Mouse (Mus musculus): ENCODE measurements at regions not wholly inside any gene's neighbourhood (a gene's known extent, or its start where the extent isn't known, plus 50 kb on each side); places are given as distances from the start of the nearest gene placed in this dataset.

DNA sequence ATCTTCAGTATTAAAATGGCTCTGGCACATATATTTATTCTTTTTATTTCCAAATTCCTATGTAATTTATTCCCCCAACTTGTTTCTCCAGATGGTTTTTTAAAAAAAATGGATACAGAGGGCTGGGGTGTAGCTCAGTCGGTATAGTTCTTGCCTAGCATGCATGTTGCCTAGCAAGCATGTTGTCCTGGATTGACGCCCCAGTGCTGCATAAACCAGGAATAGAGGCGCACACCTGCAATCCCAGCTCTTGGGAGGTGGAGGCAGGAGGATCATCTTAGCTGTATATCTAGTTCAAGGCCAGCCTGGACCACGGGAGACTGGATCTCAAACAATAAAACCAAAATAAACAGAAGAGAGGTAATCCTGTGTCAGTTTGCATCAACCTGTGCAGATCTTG is 183.5 kb upstream of the Jmjd1c start:
- no peak for DNase-seq

DNA sequence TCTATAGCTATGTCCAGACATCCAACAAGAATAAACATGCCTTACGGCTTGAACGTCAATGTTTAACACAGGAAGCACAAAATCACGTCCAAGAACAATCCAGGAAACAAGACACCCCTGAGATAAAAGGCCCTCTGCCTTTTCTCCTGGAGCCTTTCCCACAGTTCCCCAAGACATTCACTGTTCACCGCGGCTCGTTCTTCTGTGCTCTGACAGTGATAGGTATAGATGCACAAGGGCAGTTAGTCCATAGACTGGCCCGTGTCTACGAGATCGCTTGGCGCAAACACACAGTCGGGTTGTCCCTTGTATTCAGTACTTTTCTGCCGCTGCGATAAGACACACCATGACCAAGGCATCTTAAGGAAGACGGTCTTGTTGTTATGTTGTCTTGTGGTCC is 182.7 kb upstream of the Jmjd1c start:
- DNase-seq: no peak

DNA sequence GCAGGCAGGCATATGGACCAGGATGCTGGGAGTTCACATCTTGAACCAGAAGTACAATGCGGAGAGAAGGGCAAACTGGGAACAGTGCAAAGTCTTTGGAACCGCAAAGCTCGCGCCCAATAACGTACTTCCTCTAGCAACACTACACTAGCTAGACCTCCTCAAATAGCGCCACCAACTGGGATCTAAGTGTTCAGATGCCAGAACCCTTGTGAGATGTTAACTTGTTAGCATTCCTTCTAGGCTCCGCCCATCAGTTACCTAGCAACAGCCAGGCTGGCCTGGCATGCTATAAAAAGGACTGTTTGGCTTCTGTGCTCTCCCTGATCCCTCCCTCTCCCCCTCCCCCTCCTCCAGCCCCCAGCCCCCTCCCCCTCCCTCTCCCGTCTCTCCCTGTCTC is 182.3 kb upstream of the Jmjd1c start:
- peak; percentile 21 for DNase-seq

DNA sequence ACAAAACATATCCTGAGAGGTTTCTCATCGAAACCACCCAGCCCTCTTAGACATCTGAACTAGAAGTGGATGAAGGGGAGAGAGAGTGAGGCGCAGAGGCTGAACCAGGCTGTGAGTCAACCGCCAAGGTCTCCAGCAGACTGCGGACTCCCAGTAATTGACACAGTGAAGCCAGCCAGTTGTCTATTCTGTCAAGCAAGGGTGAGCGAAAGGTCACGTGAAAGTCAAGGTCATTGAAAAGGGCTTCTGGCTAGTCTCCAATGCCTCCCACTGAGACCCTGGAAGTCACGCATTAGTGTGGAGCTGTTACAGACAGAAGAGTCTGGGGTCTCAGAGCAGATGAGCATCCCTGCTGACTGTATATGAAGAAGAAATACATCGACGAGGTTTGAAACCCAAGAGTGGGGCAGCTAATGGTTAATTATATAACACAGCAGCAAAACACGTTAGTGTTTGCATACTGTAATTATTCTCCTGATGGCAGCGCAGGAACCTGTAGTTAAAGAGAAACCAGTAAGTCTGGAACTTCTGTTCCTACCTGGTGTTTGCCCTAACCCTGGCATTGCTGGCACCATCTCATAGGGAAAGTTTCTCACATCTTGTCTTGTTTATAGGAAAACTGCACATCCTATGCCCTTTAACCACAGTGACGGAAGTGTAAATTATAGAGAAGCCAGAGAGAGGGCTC is 181.5 kb upstream of the Jmjd1c start:
- DNase-seq: no peak

DNA sequence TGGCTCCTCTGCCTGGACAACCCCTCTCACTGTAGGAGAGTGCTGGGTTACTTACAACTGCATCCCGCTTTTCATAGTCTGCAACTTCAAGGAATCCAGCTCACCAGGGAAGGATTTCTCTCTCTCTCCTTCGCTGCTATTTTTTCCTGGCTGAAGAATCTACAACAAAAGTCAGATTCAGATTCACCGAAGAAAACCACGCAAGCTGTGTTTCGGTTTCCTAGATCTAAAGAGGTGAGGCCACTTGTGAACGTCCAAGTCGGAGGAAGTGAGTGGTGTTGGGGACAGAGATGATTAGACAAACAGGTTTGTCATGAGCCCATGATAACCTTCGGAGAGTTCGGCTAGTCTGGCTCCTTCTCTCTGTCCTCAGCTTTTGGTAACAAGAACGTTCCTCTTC is 180.1 kb upstream of the Jmjd1c start:
- DNase-seq: no peak

DNA sequence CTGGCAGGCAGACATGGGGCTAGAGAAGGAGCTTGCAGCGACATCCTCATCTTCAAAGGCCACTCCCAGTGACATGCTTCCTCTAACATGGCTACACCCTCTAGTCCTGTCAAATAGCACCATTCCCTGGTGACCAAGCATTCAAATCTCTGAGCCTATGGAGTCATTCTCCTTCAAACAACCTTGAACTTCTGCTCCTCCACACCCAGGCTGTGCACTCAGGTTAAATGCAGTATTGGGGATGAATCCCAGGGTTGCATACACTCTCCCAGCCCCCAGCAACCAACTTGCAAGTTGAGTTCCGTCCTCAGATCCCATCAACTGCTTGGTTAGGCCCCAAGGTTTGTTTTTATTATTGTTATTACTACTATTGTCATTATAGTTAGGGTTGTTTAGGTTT is 178.2 kb upstream of the Jmjd1c start:
- no peak for DNase-seq

DNA sequence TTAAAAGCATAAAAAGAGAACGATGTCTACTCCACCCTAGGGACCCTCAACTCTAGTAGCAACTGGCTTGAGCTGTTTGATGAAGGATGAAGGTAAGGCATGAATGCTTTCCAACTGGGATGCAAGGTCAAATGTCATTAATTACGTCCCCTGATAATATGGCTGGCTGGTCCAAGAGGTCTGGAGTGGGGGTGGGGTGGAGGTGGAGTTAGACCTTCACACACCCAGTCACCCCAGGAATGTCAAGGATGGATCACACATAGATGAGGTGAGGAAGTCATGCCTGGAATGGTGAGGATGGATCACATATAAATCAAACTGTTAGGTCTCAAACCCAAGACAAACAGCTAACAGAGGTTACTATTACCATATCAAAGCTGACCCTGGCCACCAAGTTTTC is 177.2 kb upstream of the Jmjd1c start:
- DNase-seq: no peak

DNA sequence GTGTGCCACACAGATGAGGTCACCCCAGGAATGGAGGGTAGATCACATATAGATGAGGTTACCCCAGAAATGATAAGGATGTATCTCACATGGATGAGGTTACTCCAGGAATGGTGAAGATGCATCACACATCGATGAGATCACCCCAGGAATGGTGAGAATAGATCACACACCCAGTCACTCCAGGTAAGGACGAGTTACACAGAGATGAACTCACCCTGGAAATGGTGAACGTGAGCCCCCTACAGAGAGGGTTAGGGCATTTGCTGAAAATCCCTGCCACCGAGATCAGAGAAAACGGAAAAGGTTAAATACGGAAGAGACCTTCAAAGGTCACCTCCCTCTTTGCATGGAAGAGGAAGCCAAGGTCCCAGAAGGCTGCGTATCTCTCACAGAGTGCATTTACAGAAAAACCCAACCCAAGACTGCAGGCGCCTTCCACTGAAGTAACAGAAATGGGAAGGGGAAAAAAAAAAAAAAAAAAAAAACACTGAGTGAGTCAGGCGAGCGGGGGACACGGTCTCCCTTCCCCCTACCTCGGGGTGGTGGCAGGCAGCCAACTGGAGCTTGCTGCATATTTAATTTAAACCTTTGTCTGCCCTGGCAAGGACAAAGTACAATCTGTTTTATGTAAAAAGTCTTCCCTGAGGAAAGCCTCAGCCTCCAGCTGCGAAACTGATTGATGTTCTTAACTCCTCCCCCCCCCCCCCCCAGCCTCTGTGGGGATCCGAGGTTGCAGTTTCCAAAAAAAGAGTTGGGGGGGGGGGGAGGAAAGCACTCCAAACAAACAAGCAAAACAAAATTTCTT is 175.8 kb upstream of the Jmjd1c start:
- peak; percentile 77 for DNase-seq

DNA sequence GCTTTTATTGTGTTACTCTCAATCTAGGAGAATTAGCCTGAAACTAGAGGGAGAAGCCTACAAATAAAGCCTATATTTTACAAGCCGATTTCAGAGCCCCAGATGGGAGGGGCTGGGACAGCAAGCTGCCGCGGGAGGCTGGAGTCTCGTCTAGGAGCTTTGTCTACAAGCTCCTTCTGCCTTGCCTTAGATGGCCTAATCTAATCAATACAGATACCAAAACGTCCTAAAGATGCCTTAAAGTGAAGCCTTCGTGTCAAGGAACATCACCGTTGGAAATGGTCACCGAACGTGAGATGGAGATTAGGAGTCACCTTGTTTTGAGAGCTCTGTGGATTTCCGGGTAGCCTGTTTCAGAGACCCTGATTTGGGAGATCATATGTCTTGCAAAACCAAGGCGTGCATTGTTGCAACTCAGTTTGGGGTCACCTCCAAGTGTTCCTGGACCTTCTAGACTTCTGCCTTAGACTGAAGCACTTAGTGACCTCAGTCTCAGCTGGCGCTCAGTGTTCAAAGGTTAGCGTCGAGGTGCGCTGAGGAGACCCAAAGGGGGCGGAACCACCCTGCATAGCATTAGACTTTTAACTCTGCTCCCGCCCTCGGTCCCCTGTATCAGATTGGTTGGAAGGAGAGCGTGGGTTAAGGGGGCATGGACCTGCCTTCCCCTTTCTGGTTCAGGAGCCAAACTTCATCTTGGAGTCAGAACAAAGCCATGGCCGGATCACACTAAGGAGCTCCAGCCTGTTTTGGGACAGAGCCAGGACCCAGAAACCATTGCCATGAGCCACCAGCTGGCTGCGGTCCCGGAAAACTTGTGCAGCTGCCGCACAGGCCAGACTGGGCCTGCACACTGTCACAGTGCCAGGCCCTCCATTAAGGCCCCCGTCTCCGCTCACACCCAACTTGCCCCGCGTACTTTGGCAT is 174.9 kb upstream of the Jmjd1c start:
- peak; percentile 86 for DNase-seq

DNA sequence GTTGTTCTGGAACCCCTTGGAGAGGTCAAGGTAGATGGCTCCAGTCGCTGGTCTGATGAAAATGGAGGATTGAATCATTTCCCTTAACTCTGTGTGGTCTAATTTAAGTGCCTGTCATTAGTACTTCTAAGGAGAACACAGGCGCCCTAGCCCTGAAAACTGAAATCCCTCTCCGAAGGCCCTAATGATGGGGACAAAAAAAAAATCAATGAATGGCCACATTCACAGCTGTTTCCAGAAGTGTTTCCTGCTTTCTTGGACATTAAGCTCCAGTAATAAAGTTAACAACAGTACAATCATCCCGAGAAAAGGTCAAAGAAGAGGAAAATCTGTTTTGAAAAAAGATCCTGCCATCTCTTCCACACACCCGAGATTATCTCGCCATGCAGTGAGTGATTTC is 174.1 kb upstream of the Jmjd1c start:
- DNase-seq: no peak

DNA sequence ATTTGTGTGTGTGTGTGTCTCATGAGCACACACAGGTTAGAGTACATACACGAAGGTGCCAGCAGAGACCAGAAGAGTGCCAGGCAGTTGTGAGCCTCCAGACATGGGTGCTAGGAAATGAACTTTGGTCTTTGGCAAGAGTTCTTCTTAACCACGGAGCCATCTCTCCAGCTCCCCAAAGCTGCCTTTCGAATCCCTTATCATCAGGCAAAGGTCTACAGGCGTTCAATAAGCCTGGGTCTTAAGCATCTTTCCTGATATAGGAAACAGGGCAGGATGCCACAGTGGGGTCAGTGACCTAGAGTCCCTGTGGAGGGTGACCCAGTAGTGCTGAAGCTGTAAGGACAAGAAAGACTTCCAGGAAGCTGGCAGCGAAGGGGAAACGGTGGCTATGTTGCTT is 173.6 kb upstream of the Jmjd1c start:
- no peak for DNase-seq

DNA sequence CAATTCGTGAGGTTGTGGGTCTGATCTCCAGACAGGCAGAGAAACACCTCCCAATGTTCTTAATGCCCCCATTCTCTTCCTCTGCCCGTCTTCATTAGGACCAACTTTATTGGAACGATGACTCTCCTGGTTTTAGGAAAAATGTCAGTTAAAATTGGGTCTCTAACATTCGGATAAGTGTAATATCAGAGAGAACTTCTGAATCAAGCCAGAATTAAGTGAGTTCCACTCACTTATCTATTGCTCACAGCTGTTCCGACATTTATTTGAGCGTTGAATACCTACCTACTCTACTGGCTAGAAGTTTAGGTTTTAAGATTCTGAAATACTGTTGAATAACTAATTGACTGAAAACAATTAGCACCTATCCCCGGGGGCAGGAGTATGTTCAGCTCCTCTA is 172.0 kb upstream of the Jmjd1c start:
- DNase-seq: no peak

DNA sequence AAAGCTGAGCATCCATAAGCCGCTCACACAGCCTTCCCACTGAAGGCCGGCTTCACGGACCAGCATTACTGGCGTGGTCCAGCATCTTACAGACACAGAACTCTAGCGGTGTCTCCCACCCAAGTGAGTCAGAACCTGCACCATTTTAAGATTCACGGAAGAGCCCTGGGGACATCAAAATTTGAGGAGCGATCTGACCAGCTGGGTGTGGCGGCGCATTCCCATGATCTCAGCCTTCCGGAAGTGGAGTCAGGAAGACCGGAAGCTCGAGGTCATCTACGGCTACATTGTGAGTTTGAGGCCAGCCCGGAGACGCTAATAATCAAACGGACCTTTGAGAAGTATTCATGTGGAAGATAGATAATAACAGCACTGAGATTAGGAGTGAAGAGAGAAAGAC is 171.5 kb upstream of the Jmjd1c start:
- no peak for DNase-seq

DNA sequence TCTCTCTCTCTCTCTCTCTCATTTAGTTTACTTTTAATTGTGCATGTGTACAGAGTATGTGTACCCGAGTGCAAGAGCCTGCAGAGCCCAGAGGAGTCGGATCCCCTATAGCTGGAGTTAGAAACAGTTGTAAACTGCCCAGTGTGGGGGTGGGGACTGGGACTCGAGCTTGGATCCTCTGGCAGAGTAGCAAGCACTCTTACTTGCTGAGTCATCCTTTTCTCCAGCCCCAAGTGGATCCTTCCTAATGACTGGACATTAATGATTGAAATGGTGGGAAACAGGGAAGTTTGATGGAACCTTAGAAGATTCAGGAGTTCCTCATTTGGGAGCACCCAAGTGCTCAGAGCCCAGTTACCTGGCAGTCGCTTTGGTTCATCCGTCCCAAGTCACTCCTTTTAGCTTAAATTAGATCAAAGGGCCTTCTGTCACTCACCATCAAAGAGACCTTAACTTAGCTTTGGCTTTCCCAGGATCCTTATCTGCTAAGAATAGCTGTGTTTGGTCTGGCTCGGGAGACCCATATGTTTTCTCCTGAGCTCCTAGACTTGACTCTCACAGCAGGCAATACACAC is 170.3 kb upstream of the Jmjd1c start:
- no peak for DNase-seq

DNA sequence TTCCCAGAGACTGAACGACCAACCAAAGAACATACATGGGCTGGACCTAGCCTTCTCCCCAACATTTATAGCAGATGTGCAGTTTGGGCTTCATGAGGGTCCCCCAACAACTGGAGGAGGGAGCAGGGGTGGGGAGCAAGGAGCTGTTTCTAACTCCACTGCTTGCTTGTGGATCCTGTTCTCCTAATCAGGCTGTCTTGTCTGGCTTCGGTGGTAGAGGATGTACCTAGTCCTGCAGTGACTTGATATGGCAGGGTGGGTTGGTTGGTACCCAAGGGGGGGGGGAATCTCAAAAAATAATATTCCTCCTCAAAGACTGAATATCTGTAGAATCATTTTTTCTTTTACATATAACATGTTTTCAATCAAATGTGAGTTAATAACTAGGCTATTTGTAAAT is 168.3 kb upstream of the Jmjd1c start:
- DNase-seq: no peak

DNA sequence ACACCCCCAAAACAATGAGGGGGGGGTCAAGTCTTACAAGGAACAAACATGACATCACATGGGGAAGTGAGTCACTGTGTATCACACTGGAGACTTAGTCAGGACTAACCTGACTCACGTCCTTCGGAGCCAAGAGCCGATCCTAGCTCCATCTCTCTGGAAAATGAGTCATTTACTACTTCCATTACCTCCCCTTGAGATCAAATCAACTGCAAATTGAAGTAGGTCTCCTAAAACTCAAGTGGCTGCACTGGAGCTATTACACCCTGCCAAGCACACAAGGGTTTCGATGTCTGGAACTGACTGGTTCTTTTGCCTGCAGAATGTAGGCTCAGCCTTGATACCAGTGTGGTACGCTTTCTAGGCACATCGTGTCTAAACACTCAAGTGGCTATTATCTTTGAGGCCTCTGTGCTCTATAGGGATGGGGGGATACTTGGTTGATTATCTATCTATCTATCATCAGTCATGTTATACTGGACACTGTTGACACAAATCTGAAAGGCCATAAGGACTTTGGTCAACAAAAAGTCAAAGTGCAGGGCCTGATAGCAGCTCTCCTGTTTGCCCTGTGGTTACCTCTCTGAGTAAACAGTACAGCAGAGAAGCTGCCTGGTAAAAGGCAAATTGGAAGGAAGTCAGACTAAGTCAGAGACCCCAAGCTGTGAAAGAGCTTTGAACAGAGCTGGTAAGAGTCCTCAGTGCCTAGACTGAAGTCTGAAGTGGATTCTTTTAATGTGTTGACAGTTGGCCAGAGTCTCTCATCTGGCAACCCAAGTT is 167.5 kb upstream of the Jmjd1c start:
- DNase-seq: peak; percentile 57

DNA sequence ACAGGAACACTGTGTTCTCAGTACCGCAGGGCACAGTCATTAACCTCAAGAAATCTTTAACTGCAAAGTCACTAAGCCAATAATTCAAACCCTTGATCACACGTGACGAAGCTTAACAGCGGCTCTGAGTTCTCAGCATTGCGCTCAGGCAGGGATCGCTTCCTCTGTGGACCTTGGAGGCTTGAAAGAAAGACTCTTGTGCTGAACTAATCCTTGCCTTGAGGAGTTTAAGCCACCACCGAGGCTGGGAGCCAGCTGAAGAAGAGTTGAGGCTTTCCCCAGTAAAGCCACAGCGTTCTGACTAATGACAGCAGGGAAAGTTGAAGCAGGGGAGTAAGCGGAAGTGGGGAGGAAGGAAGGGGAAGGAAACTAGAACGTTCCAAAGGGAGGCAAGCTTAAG is 165.4 kb upstream of the Jmjd1c start:
- no peak for DNase-seq

DNA sequence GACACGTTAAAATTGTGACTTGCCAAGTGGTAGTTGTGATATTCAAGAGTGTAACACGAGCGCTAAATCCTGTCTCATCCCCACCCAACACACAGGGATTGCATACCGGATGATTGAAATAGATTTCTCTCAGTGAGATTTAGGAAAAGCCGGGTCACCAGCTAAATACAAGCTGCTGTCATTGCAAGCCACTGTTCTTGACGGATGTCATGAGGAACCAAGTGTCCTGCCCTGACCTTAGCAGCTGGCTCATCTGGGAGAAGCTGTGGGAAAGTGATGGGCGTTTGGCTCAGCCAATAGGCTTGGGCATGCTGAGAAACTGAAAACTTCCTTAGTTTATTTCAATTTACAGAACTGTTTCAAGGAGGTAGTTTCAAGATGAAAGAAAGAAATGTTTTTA is 164.4 kb upstream of the Jmjd1c start:
- no peak for DNase-seq

DNA sequence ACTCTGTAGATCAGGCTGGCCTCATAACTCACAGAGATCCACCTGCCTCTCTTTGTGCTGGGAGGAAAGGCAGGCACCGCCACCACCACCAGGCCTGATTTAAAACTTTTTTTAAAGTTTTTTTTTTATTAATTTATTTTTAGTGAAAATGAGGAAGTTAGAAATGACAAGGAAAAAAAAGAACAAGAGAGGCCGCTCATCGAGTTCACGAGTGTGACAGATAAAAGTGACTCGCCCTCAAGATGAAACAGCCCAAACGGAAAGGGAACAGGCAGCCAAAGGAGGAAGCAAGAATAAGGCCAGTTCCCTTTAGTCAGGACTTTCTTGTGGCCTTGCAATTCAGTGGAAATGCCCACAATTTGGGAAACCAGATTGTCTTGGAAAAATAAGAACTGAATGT is 163.4 kb upstream of the Jmjd1c start:
- DNase-seq: no peak

DNA sequence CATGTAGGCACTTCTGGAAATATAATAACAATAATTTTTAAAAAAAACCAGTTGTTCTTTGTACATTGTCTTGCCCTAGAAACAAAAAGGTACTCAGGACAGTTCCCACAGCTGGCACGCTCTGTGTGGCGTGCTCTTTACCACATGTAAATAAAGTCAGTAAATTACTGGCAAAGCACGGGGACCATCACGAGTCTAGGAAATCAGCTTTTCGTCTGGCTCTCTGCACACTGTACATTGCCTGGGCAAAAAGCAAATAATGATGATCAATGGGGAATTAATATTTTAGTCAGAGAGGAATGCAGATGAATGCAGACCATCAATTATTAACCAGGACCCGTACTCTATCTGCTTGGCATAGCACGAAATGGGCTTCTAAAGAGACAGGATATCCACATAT is 162.2 kb upstream of the Jmjd1c start:
- DNase-seq: no peak

DNA sequence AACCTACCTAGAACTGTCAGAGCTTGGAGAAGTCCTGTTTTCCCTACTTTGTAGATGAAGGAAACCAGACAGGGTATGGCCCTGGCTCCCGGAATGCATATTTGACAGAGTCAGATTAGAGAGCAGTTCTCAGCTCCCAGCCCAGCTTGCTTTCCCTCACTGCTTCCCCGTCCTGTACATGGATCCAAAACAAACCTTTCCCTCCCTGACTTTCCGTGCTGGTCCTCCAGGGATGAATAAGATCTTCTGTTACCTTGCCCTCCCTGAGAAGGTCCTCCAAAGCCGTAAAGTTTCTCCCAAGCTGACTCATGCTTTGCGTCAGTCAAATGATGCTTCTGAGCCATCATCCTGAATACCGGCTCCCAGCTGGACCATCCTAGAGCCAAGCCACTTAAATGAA is 160.2 kb upstream of the Jmjd1c start:
- no peak for DNase-seq

DNA sequence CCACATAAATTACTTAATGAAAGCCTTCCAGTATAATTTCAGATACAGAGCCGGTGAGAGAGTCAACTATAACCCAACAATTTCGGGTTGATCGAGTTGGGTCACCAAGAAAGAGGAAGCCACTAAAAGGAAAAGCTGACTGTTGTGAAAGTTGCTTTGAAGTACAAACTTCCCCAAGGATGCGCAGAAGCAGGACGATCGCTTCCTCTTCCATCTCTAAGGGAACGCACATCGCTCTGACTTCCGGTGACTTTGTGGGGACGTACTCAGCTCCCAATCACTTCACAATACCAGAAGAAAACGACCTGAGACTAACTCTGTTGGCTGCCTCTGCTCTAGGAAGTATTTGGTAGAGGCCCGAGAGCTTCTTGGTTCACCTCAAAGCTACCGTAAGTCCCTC is 158.8 kb upstream of the Jmjd1c start:
- no peak for DNase-seq

DNA sequence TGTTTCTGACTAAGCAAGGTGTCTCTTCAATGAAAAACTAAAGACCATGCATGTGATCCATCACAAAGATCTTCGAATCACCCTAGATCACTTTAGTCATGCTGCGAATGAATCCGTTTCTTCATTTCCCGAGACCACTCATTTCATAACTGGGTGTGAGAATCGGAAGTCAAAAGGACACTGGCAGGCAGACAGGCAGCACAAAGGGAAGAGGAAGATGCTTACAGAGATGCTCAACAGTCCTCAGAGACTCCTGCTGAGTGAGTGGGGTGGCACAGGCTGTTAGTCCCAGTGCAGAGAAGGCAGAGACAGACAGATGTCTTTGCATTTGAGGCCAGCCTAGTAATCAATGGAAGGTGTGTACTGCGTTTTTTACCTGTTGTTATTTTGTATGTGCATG is 155.6 kb upstream of the Jmjd1c start:
- no peak for DNase-seq
